Mouse (Mus musculus): ENCODE measurements around the gene Cadps2. TPM values are rescaled to one million over a fixed set of nuclear protein-coding genes. Genes with fewer than 3 reads are reported as not detected.

Cadps2 gene
- polyA plus RNA-seq, 1 experiment from 2014 or later: 3.4 TPM

DNA sequence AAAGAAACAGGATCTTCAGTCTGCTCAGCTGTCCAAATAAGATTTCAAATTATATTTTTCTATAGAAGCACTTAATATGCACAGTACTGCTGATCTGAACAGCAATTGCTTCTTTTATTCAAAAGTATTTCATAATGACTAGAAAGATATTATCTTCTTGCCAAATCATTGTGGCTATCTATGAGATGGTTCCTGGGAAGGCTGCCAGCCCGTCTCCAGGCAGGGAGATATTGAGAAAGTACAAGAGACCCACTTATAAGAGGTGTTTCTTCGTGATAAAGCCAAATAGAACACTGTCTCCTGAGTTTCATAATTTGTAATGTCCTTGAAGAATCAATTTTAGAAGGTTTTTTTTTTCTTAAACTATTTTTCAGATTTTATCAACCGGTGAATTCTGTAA, 202.1 kb downstream of the Cadps2 start:
- H3K27me3 ChIP-seq (replicated peaks): no peaks in the 10 kb centered on the region
- H3K36me3 ChIP-seq: no peaks in the 10 kb centered on the region
- no peak overlapping the region for H3K4me3 ChIP-seq
- no peaks in the 10 kb centered on the region for H3K9me3 ChIP-seq
- ATAC-seq (ENCODE audit: low FRiP score, low read depth): no peak
- no peak overlapping the region for H3K4me2 ChIP-seq (replicated peaks)
- no peaks in the 10 kb centered on the region for H3K4me1 ChIP-seq
- no peak overlapping the region for H3K27ac ChIP-seq
- WGBS: 81% methylated on average over 3 of the region's 3 CpGs
- no peak overlapping the region for H3K9ac ChIP-seq

GRCm38 (mm10) chr6:23635208-23635607, 204.0 kb downstream of the Cadps2 start:
- H3K4me3 ChIP-seq: no peak overlapping the region
- ATAC-seq (ENCODE audit: low FRiP score, low read depth): no peak
- H3K4me1 ChIP-seq: no peaks in the 10 kb centered on the region
- no peaks in the 10 kb centered on the region for H3K36me3 ChIP-seq
- H3K27ac ChIP-seq: no peak overlapping the region
- H3K9ac ChIP-seq: no peak overlapping the region
- WGBS: 89% methylated on average over 3 of the region's 3 CpGs
- H3K27me3 ChIP-seq (replicated peaks): no peaks in the 10 kb centered on the region
- no peaks in the 10 kb centered on the region for H3K9me3 ChIP-seq
- H3K4me2 ChIP-seq (replicated peaks): no peak overlapping the region

GRCm38 (mm10) chr6:23634016-23634415, 205.2 kb downstream of the Cadps2 start:
- Histone ChIP-seq H3K9me3 (no peaks in the 10 kb centered on the region), H3K4me2 (replicated peaks) (no peak overlapping the region), H3K27ac (no peak overlapping the region), H3K4me3 (no peak overlapping the region), H3K36me3 (no peaks in the 10 kb centered on the region), H3K9ac (no peak overlapping the region), H3K4me1 (no peaks in the 10 kb centered on the region), H3K27me3 (replicated peaks) (no peaks in the 10 kb centered on the region)
- WGBS: 77% methylated on average over 9 of the region's 9 CpGs
- no peak for ATAC-seq (ENCODE audit: low FRiP score, low read depth)

GRCm38 (mm10) chr6:23630465-23630864, 208.8 kb downstream of the Cadps2 start:
- Histone ChIP-seq H3K27me3 (replicated peaks) (no peaks in the 10 kb centered on the region), H3K9me3 (no peaks in the 10 kb centered on the region), H3K4me1 (no peaks in the 10 kb centered on the region), H3K9ac (no peak overlapping the region), H3K4me2 (replicated peaks) (no peak overlapping the region), H3K4me3 (no peak overlapping the region), H3K27ac (no peak overlapping the region), H3K36me3 (no peaks in the 10 kb centered on the region)
- no peak for ATAC-seq (ENCODE audit: low FRiP score, low read depth)
- WGBS: 10% methylated on average over 4 of the region's 4 CpGs

GRCm38 (mm10) chr6:23575102-23575501, 264.1 kb downstream of the Cadps2 start:
- 81% methylated on average over 2 of the region's 2 CpGs for WGBS
- Histone ChIP-seq H3K9ac (no peak overlapping the region), H3K36me3 (no peaks in the 10 kb centered on the region), H3K27ac (no peak overlapping the region), H3K27me3 (replicated peaks) (no peaks in the 10 kb centered on the region), H3K9me3 (no peaks in the 10 kb centered on the region), H3K4me3 (no peak overlapping the region), H3K4me2 (replicated peaks) (no peak overlapping the region), H3K4me1 (no peaks in the 10 kb centered on the region)
- ATAC-seq (ENCODE audit: low FRiP score, low read depth): no peak

- Histone ChIP-seq H3K9me3 (no peaks in the 10 kb centered on the region), H3K4me3 (no peak overlapping the region), H3K4me1 (no peaks in the 10 kb centered on the region), H3K9ac (no peak overlapping the region), H3K27ac (no peak overlapping the region), H3K27me3 (replicated peaks) (no peaks in the 10 kb centered on the region), H3K4me2 (replicated peaks) (no peak overlapping the region), H3K36me3 (no peaks in the 10 kb centered on the region)
- no peak for ATAC-seq (ENCODE audit: low FRiP score, low read depth)
- WGBS: 88% methylated on average over 4 of the region's 4 CpGs
These were observed 265.5 kb downstream of the Cadps2 start for GRCm38 (mm10) chr6:23573750-23574149.

DNA sequence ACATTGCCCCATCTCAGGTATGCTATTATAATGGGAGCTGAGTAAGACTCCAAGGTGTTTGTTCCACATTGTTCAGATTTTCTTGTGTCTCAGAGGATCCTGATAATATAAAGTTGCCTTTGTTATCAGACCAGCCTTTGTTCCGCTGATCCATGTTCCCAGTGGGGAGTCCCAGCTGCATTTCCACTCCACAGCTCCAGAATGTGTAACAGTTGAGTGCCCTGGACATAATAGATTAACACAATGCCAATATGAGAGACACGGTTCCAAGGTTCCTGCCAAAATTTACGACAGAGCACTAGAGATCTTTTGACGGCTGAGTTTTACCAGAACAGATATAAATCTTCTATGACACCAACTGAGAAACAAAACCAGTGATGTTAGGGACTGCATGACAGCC, 266.8 kb downstream of the Cadps2 start:
- ATAC-seq (ENCODE audit: low FRiP score, low read depth): peak; percentile 80
- Histone ChIP-seq H3K9me3 (no peaks in the 10 kb centered on the region), H3K9ac (no peak overlapping the region), H3K36me3 (no peaks in the 10 kb centered on the region), H3K4me3 (no peak overlapping the region), H3K4me1 (no peaks in the 10 kb centered on the region), H3K27ac (no peak overlapping the region), H3K27me3 (replicated peaks) (no peaks in the 10 kb centered on the region), H3K4me2 (replicated peaks) (no peak overlapping the region)
- WGBS: 23% methylated on average over 4 of the region's 4 CpGs

GRCm38 (mm10) chr6:23569686-23570085, 269.5 kb downstream of the Cadps2 start:
- H3K4me1 ChIP-seq: no peaks in the 10 kb centered on the region
- ATAC-seq (ENCODE audit: low FRiP score, low read depth): no peak
- 92% methylated on average over 4 of the region's 4 CpGs for WGBS

GRCm38 (mm10) chr6:23568688-23569087, 270.5 kb downstream of the Cadps2 start:
- WGBS: 88% methylated on average over 1 of the region's 1 CpGs
- no peak for ATAC-seq (ENCODE audit: low FRiP score, low read depth)
- Histone ChIP-seq H3K36me3 (no peaks in the 10 kb centered on the region), H3K9ac (no peak overlapping the region), H3K4me1 (no peaks in the 10 kb centered on the region), H3K9me3 (no peaks in the 10 kb centered on the region), H3K27me3 (replicated peaks) (no peaks in the 10 kb centered on the region), H3K4me2 (replicated peaks) (no peak overlapping the region), H3K27ac (no peak overlapping the region), H3K4me3 (no peak overlapping the region)

More at GRCm38 (mm10) chr6:23569686-23570085, 269.5 kb downstream of the Cadps2 start:
- H3K4me3 ChIP-seq: no peak overlapping the region
- no peak overlapping the region for H3K27ac ChIP-seq
- no peaks in the 10 kb centered on the region for H3K36me3 ChIP-seq
- H3K27me3 ChIP-seq (replicated peaks): no peaks in the 10 kb centered on the region
- H3K4me2 ChIP-seq (replicated peaks): no peak overlapping the region
- no peaks in the 10 kb centered on the region for H3K9me3 ChIP-seq
- H3K9ac ChIP-seq: no peak overlapping the region

- Histone ChIP-seq H3K4me3 (no peak overlapping the region), H3K4me1 (no peaks in the 10 kb centered on the region), H3K27ac (no peak overlapping the region), H3K36me3 (no peaks in the 10 kb centered on the region), H3K9me3 (no peaks in the 10 kb centered on the region), H3K4me2 (replicated peaks) (no peak overlapping the region), H3K9ac (no peak overlapping the region), H3K27me3 (replicated peaks) (no peaks in the 10 kb centered on the region)
- 85% methylated on average over 1 of the region's 1 CpGs for WGBS
- no peak for ATAC-seq (ENCODE audit: low FRiP score, low read depth)
These were observed 271.6 kb downstream of the Cadps2 start for GRCm38 (mm10) chr6:23567651-23568050.

GRCm38 (mm10) chr6:23549874-23550273, 289.3 kb downstream of the Cadps2 start:
- no peak overlapping the region for H3K4me3 ChIP-seq
- ATAC-seq (ENCODE audit: low FRiP score, low read depth): no peak
- H3K4me2 ChIP-seq (replicated peaks): no peak overlapping the region
- WGBS: 62% methylated on average over 1 of the region's 1 CpGs
- no peak overlapping the region for H3K9ac ChIP-seq
- no peaks in the 10 kb centered on the region for H3K9me3 ChIP-seq
- no peaks in the 10 kb centered on the region for H3K4me1 ChIP-seq
- no peak overlapping the region for H3K27ac ChIP-seq
- H3K36me3 ChIP-seq: no peaks in the 10 kb centered on the region
- no peaks in the 10 kb centered on the region for H3K27me3 ChIP-seq (replicated peaks)

DNA sequence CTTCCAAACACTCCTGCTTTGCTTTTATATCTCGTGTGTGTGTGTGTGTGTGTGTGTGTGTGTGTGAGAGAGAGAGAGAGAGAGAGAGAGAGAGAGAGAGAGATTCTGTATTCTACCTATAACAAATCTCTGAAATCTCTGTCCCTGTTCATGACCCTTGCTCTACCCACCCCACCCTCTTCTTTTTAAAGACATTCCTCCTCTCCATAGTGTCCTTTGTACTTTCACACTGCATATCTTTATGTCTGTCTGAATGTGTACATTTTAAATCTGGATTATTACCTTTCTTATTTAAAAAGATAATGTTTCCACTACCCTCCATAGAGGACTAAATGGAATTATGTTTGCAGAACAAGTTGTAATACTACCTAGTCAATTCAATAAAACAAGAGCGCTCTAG, 315.5 kb downstream of the Cadps2 start:
- 94% methylated on average over 2 of the region's 2 CpGs for WGBS
- Histone ChIP-seq H3K36me3 (no peaks in the 10 kb centered on the region), H3K4me1 (no peaks in the 10 kb centered on the region), H3K4me3 (no peak overlapping the region), H3K27me3 (replicated peaks) (no peaks in the 10 kb centered on the region), H3K4me2 (replicated peaks) (no peak overlapping the region), H3K9ac (no peak overlapping the region), H3K9me3 (no peaks in the 10 kb centered on the region), H3K27ac (no peak overlapping the region)
- ATAC-seq (ENCODE audit: low FRiP score, low read depth): no peak

DNA sequence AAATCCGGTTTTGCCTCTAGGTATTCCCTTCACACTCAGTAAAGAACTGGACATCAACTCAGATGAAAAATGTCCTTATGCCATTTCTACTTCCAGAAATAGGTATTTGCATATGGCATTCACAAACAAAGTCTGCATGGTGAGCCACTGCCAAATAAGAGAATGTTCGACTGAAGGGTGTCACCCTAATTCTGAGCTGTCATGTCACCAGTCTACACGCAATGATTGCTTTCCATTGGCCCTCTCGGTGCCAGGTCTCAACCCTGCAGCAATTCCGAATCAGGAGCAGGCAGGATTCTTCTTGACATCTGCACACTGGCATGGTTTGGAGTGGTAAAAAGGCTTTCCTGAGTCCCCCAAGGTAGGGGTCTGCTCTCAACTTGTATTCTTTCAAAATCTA, 316.7 kb downstream of the Cadps2 start:
- Histone ChIP-seq H3K4me1 (no peaks in the 10 kb centered on the region), H3K4me2 (replicated peaks) (no peak overlapping the region), H3K27me3 (replicated peaks) (no peaks in the 10 kb centered on the region), H3K9me3 (no peaks in the 10 kb centered on the region), H3K36me3 (no peaks in the 10 kb centered on the region), H3K4me3 (no peak overlapping the region), H3K27ac (no peak overlapping the region), H3K9ac (no peak overlapping the region)
- 92% methylated on average over 5 of the region's 5 CpGs for whole genome bisulfite sequencing
- no peak for ATAC-seq (ENCODE audit: low FRiP score, low read depth)
